Mouse (Mus musculus) CH12.LX (cell line): ENCODE measurements around the gene Ttc39b.

Experiments used
- CHD2 ChIP-seq: IDR thresholded peaks from 2 replicates; pipeline ENCODE4 v1.6.1; 2011; ENCODE audit warnings: low read length, improper control_type of control experiment
- CTCF ChIP-seq, 2 experiments: IDR thresholded peaks in 1 of 2; conservative IDR thresholded peaks in 1 of 2; 2 replicates each; pipeline ENCODE4 v1.5.1; 2011 to 2012; ENCODE audit warnings: low read depth in 2 of 2, low read length in 2 of 2, improper control_type of control experiment in 1 of 2, inconsistent platforms in 1 of 2, mild to moderate bottlenecking in 1 of 2, moderate library complexity in 1 of 2
- EP300 ChIP-seq: IDR thresholded peaks from 2 replicates; pipeline ENCODE4 v1.6.1; 2011; ENCODE audit warnings: low read length, improper control_type of control experiment
- HCFC1 ChIP-seq: IDR thresholded peaks from 2 replicates; pipeline ENCODE4 v1.6.1; 2012; ENCODE audit warnings: low read depth, mild to moderate bottlenecking, inconsistent platforms, low read length, improper control_type of control experiment
- MAX ChIP-seq: IDR thresholded peaks from 2 replicates; pipeline ENCODE4 v1.6.1; 2011; ENCODE audit warnings: low read length, improper control_type of control experiment
- MAZ ChIP-seq: IDR thresholded peaks from 2 replicates; pipeline ENCODE4 v1.6.1; 2012; ENCODE audit warnings: low read depth, mild to moderate bottlenecking, inconsistent platforms, low read length, improper control_type of control experiment, moderate library complexity
- MEF2A ChIP-seq: IDR thresholded peaks from 2 replicates; pipeline ENCODE4 v1.6.1; 2014; ENCODE audit warnings: low read depth, mild to moderate bottlenecking, inconsistent platforms, low read length, improper control_type of control experiment, borderline replicate concordance
- NELFE ChIP-seq: IDR thresholded peaks from 2 replicates; pipeline ENCODE4 v1.6.1; 2011; ENCODE audit warnings: low read depth, low read length, improper control_type of control experiment
- NRF1 ChIP-seq: IDR thresholded peaks from 2 replicates; pipeline ENCODE4 v1.6.1; 2014; ENCODE audit warnings: low read depth, mild to moderate bottlenecking, inconsistent platforms, low read length, improper control_type of control experiment, moderate library complexity
- POLR2A ChIP-seq: IDR thresholded peaks from 2 replicates; pipeline ENCODE4 v1.6.1; 2011; ENCODE audit warnings: low read depth, mild to moderate bottlenecking, improper control_type of control experiment, low read length
- POLR2AphosphoS2 ChIP-seq: IDR thresholded peaks from 2 replicates; pipeline ENCODE4 v1.6.1; 2011; ENCODE audit warnings: low read depth, low read length, improper control_type of control experiment
- TCF12 ChIP-seq: IDR thresholded peaks from 2 replicates; pipeline ENCODE4 v1.6.1; 2014; ENCODE audit warnings: low read depth, mild to moderate bottlenecking, inconsistent platforms, low read length, improper control_type of control experiment
- UBTF ChIP-seq: IDR thresholded peaks from 2 replicates; pipeline ENCODE4 v1.6.1; 2012; ENCODE audit warnings: low read depth, mild to moderate bottlenecking, inconsistent platforms, low read length, improper control_type of control experiment, moderate library complexity
- ZNF384 ChIP-seq: IDR thresholded peaks from 2 replicates; pipeline ENCODE4 v1.6.1; 2012; ENCODE audit warnings: low read depth, low read length, improper control_type of control experiment, inconsistent platforms

DNA sequence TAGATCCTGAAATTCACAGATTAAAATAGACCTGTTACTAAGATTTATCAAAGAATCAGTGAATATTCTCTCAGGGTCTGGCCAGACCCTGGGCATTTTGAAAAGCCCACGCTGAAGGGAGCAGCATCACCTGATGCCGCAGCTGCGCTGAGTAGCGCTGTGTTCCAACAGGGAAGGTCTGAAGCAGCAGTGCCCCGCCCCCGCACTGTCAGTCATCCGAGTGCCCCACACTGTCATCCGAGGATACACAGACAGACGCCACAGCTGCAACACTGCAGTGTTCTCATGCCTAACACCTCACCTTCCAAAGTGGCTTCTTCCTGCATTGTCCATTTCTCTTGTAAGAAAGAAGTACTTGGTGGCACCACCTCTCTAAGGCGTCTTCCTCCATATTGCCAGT lies 96.0 kb downstream of the Ttc39b start:
- no peak for TF ChIP-seq POLR2A
- TF ChIP-seq CTCF (conservative IDR thresholded peaks at IDR 0.05 in 1 of 2, IDR thresholded peaks at IDR 0.05 in 1 of 2; ENCODE audit: low read depth in 2 of 2, low read length in 2 of 2): no peak
- no peak for TF ChIP-seq HCFC1
- TF ChIP-seq ZNF384: no peak
- no peak for TF ChIP-seq EP300
- no peak for TF ChIP-seq NELFE
- no peak for TF ChIP-seq MEF2A
- TF ChIP-seq TCF12: no peak
- TF ChIP-seq NRF1: no peak
- TF ChIP-seq MAX: no peak
- no peak for TF ChIP-seq CHD2
- TF ChIP-seq MAZ: no peak
- TF ChIP-seq POLR2AphosphoS2: no peak
- TF ChIP-seq UBTF: no peak
